Mouse (Mus musculus) CH12.LX (cell line): ENCODE data around the gene Psma1. TPM values are rescaled to one million over a fixed set of nuclear protein-coding genes. Genes with fewer than 3 reads are reported as not detected.

Experiments used
- DNase-seq: peaks from one replicate; pipeline ENCODE4 v3.0.0-alpha.2; 2013; ENCODE audit errors: extremely low read depth
- H3K27ac ChIP-seq: 2 replicates; pipeline ENCODE4 v1.5.1; 2012; ENCODE audit warnings: low read depth, mild to moderate bottlenecking, control low read depth, moderate library complexity; ENCODE audit not compliant: insufficient read depth
- H3K27me3 ChIP-seq: replicated peaks from 2 replicates; pipeline ENCODE3; 2012; ENCODE audit warnings: inconsistent platforms
- H3K36me3 ChIP-seq, 2 experiments: replicated peaks in 1 of 2; 2 replicates each; pipeline versions ENCODE3 to v1.6.1; 2012; ENCODE audit warnings: inconsistent platforms in 1 of 2, low read length in 1 of 2, mild to moderate bottlenecking in 1 of 2, mixed read lengths in 1 of 2, moderate library complexity in 1 of 2; ENCODE audit not compliant: control insufficient read depth in 1 of 2, insufficient read depth in 1 of 2
- H3K4me1 ChIP-seq, 2 experiments: 2 replicates each; pipeline ENCODE4 v1.6.1; 2012; ENCODE audit warnings: inconsistent platforms in 1 of 2, moderate library complexity in 1 of 2; ENCODE audit not compliant: insufficient read depth in 2 of 2, control insufficient read depth in 1 of 2
- H3K4me2 ChIP-seq: 2 replicates; pipeline ENCODE4 v1.6.1; 2012; ENCODE audit warnings: low read depth, mild to moderate bottlenecking, control low read depth; ENCODE audit not compliant: poor library complexity, insufficient read depth, severe bottlenecking
- H3K4me3 ChIP-seq, 3 experiments: fragments of 150-350 bp in 1 of 3; sonication (generic) in 1 of 3; replicated peaks in 1 of 3; 2 replicates each; pipeline versions ENCODE3 to v1.5.1; 2011 to 2012; ENCODE audit warnings: low read depth in 2 of 3, low read length in 2 of 3, mild to moderate bottlenecking in 2 of 3, moderate library complexity in 2 of 3, control low read depth in 1 of 3, improper control_type of control experiment in 1 of 3, inconsistent platforms in 1 of 3, mixed read lengths in 1 of 3; ENCODE audit not compliant: poor library complexity in 1 of 3
- H3K79me2 ChIP-seq: replicated peaks from 2 replicates; pipeline ENCODE4 v1.6.1; 2012; ENCODE audit warnings: mild to moderate bottlenecking, moderate library complexity; ENCODE audit not compliant: control insufficient read depth, poor library complexity, insufficient read depth, severe bottlenecking; ENCODE audit errors: extremely low read depth
- H3K9ac ChIP-seq: 2 replicates; pipeline ENCODE4 v1.6.1; 2012; ENCODE audit warnings: low read depth, mild to moderate bottlenecking, control low read depth, moderate library complexity; ENCODE audit not compliant: insufficient read depth
- H3K9me3 ChIP-seq: replicated peaks from 2 replicates; pipeline ENCODE3; 2012; ENCODE audit warnings: low read length, inconsistent platforms, mixed read lengths
- CHD1 ChIP-seq: IDR thresholded peaks from 2 replicates; pipeline ENCODE4 v1.6.1; 2012; ENCODE audit warnings: low read depth, low read length, improper control_type of control experiment, inconsistent platforms
- ELF1 ChIP-seq: IDR thresholded peaks from 2 replicates; pipeline ENCODE4 v1.6.1; 2014; ENCODE audit warnings: low read depth, mild to moderate bottlenecking, inconsistent platforms, low read length, improper control_type of control experiment
- EP300 ChIP-seq: IDR thresholded peaks from 2 replicates; pipeline ENCODE4 v1.6.1; 2011; ENCODE audit warnings: low read length, improper control_type of control experiment
- ETS1 ChIP-seq: conservative IDR thresholded peaks from 2 replicates; pipeline ENCODE4 v1.6.1; 2012; ENCODE audit warnings: low read depth, mild to moderate bottlenecking, inconsistent platforms, low read length, improper control_type of control experiment, moderate library complexity
- GABPA ChIP-seq: IDR thresholded peaks from 2 replicates; pipeline ENCODE4 v1.6.1; 2012; ENCODE audit warnings: low read depth, low read length, improper control_type of control experiment, inconsistent platforms; ENCODE audit not compliant: insufficient replicate concordance
- IRF4 ChIP-seq: IDR thresholded peaks from 2 replicates; pipeline ENCODE4 v1.6.1; 2014; ENCODE audit warnings: low read depth, mild to moderate bottlenecking, inconsistent platforms, low read length, improper control_type of control experiment
- JUN ChIP-seq: IDR thresholded peaks from 2 replicates; pipeline ENCODE4 v1.6.1; 2011; ENCODE audit warnings: low read depth, mild to moderate bottlenecking, low read length, improper control_type of control experiment, moderate library complexity; ENCODE audit not compliant: insufficient read depth
- JUND ChIP-seq: conservative IDR thresholded peaks from 2 replicates; pipeline ENCODE4 v1.6.1; 2011; ENCODE audit warnings: low read depth, low read length, improper control_type of control experiment
- MAX ChIP-seq: IDR thresholded peaks from 2 replicates; pipeline ENCODE4 v1.6.1; 2011; ENCODE audit warnings: low read length, improper control_type of control experiment
- MEF2A ChIP-seq: IDR thresholded peaks from 2 replicates; pipeline ENCODE4 v1.6.1; 2014; ENCODE audit warnings: low read depth, mild to moderate bottlenecking, inconsistent platforms, low read length, improper control_type of control experiment, borderline replicate concordance
- NELFE ChIP-seq: IDR thresholded peaks from 2 replicates; pipeline ENCODE4 v1.6.1; 2011; ENCODE audit warnings: low read depth, low read length, improper control_type of control experiment
- PAX5 ChIP-seq: IDR thresholded peaks from 2 replicates; pipeline ENCODE4 v1.6.1; 2012; ENCODE audit warnings: low read length, inconsistent platforms, mixed read lengths
- POLR2A ChIP-seq: IDR thresholded peaks from 2 replicates; pipeline ENCODE4 v1.6.1; 2011; ENCODE audit warnings: low read depth, mild to moderate bottlenecking, improper control_type of control experiment, low read length
- SIN3A ChIP-seq: IDR thresholded peaks from 2 replicates; pipeline ENCODE4 v1.6.1; 2012; ENCODE audit warnings: low read length, improper control_type of control experiment, inconsistent platforms
- SMC3 ChIP-seq: IDR thresholded peaks from 2 replicates; pipeline ENCODE4 v1.6.1; 2011; ENCODE audit warnings: low read depth, low read length, improper control_type of control experiment
- ZC3H11A ChIP-seq: IDR thresholded peaks from 2 replicates; pipeline ENCODE4 v1.6.1; 2012; ENCODE audit warnings: low read depth, mild to moderate bottlenecking, inconsistent platforms, low read length, improper control_type of control experiment
- ZKSCAN1 ChIP-seq: IDR thresholded peaks from 2 replicates; pipeline ENCODE4 v1.6.1; 2012; ENCODE audit warnings: low read depth, inconsistent platforms, low read length, improper control_type of control experiment, borderline replicate concordance
- ZMIZ1 ChIP-seq: IDR thresholded peaks from 2 replicates; pipeline ENCODE4 v1.6.1; 2012; ENCODE audit warnings: low read depth, mild to moderate bottlenecking, inconsistent platforms, low read length, improper control_type of control experiment
- dilution Hi-C: fragments of 300-500 bp; cut with MboI; formaldehyde crosslinking; loops from 2 replicates; pipeline ENCODE4 v1.14.3; 2020; ENCODE audit warnings: low sequenced_read_pairs; ENCODE audit not compliant: extremely low pct_unique_long_range_greater_than_20kb, extremely low pct_ligation_motif_present
- in situ Hi-C: fragments of 300-500 bp; cut with MboI; formaldehyde crosslinking; loops from 3 replicates; pipeline ENCODE4 v1.14.3; 2019; ENCODE audit warnings: low sequenced_read_pairs, low pct_ligation_motif_present, low pct_unique_long_range_greater_than_20kb, mixed read lengths
- polyA plus RNA-seq: library from polyadenylated mRNA; unstranded; fragments of >175 nt; gene quantifications from 2 replicates; pipeline ENCODE4 v1.2.1, GENCODE M21; 2012; ENCODE audit warnings: low read depth; ENCODE audit not compliant: insufficient read length
- total RNA-seq, 2 experiments: library from RNA; depleted of rRNA; stranded (reverse); fragments of 300-350 nt in 1 of 2; fragments of >200 nt in 1 of 2; gene quantifications; 2 replicates each; pipeline ENCODE4 v1.2.3; 2012 to 2014

Gene Psma1
- total and polyA plus RNA-seq, 3 experiments = 297 to 706 (median 393) TPM

- in situ Hi-C loops (no loop called here), dilution Hi-C loops (no loop called here)
- no peak for DNase-seq
- H3K4me1 ChIP-seq = peaks cover 2 to 30% of the 10 kb centered on the region in 2 experiments; a peak in 3 of 4 replicates
- H3K27me3 ChIP-seq = no peaks in the 10 kb centered on the region
- H3K4me2 ChIP-seq = no peak overlapping the region
- H3K79me2 ChIP-seq = no peaks in the 10 kb centered on the region
- H3K27ac ChIP-seq = no peak overlapping the region
- no peak overlapping the region for H3K4me3 ChIP-seq
- TF ChIP-seq ELF1 (no peak), MEF2A (no peak), MAX (no peak), PAX5 (no peak), CHD1 (no peak), NELFE (no peak), POLR2A (no peak), ZC3H11A (no peak)
- H3K36me3 ChIP-seq = no peaks in the 10 kb centered on the region
- no peak overlapping the region for H3K9ac ChIP-seq
- no peaks in the 10 kb centered on the region for H3K9me3 ChIP-seq
Measured at GRCm38 (mm10) chr7:114323527-114323926, 47.6 kb upstream of the Psma1 start.

- Histone ChIP-seq H3K4me3 (no peak overlapping the region), H3K27ac (no peak overlapping the region), H3K4me1 (peaks cover 2 to 35% of the 10 kb centered on the region in 2 experiments; a peak in 3 of 4 replicates), H3K79me2 (no peaks in the 10 kb centered on the region), H3K9ac (no peak overlapping the region), H3K27me3 (no peaks in the 10 kb centered on the region), H3K9me3 (no peaks in the 10 kb centered on the region), H3K36me3 (no peaks in the 10 kb centered on the region), H3K4me2 (no peak overlapping the region)
- dilution Hi-C loops = no loop called here
- no peak for DNase-seq
- TF ChIP-seq SIN3A (no peak), PAX5 (no peak), ZKSCAN1 (no peak), IRF4 (no peak), JUN (no peak), ZC3H11A (no peak), ETS1 (no peak), EP300 (no peak), GABPA (no peak), SMC3 (no peak), JUND (no peak), ZMIZ1 (no peak)
- in situ Hi-C loops = no loop called here
Measured at GRCm38 (mm10) chr7:114322531-114323441, 46.9 kb upstream of the Psma1 start.
